Mouse (Mus musculus): ENCODE measurements around the gene D630045J12Rik. TPM values are rescaled to one million over a fixed set of nuclear protein-coding genes. Genes with fewer than 3 reads are reported as not detected.

Gene D630045J12Rik
- polyA plus RNA-seq, 1 experiment: 0.55 TPM

DNA sequence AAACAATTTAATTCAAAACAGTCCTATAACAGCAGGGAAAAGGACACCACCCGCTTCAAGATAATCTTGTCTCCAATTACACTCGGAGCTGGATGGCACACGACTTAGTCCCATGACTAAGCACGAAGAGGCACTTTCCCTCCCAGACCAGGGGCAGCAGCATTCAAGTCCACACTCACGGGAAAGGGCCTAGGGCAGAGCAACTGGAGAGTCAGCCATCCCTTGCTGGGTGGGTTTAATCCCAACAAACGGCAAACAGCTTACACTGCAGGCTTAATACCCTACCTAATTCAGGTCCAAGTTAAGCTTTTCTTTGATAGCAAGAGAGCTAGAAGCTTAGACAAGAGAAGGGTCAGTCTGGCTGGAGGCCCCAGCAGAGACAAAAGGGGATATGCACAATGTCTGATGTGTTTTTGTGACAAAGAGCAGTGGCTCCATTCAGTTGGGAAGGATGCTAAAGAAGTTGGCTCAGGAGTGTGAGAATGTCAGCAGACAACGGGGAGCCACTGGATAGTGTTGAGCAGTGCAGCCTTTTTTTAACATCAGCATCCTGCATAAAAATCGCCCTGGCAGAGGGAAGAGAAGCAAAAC lies 46.8 kb downstream of the D630045J12Rik start:
- Histone ChIP-seq H3K4me3 (replicated peaks; ENCODE audit: control insufficient read depth, low read depth, low read length) (no peak overlapping the region), H3K27ac (ENCODE audit: control insufficient read depth, insufficient read depth, low read depth, low read length, poor library complexity) (no peak overlapping the region), H3K4me1 (ENCODE audit: control insufficient read depth, insufficient read depth, low read length) (no peaks in the 10 kb centered on the region)
- no peak for TF ChIP-seq CTCF (IDR thresholded peaks at IDR 0.05; ENCODE audit: control insufficient read depth, insufficient read depth, low read length)
- no peak for TF ChIP-seq POLR2A (IDR thresholded peaks at IDR 0.05; ENCODE audit: borderline replicate concordance, control insufficient read depth, low read depth, low read length)
- 74% methylated on average over 8 of the region's 8 CpGs for WGBS

DNA sequence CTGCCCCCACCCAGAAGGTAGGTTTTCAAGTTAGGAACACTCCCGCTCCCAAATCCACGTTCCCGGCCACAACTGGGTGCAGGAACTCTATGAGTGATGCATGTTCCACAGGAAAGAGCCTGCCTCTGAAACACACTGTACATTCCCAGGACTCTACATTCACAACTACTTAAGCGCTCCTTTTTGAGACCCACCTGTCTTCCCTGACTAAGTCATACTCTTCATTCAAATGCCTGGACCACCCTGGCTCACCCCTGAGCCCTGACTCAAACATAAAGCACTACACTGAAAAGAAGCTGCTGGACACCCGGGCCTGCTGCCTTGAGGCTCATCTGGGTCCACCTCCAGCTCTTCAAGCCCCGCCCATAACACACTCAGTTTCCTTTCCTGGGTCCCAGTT lies 48.4 kb downstream of the D630045J12Rik start:
- no peaks in the 10 kb centered on the region for H3K4me1 ChIP-seq (ENCODE audit: control insufficient read depth, insufficient read depth, low read length)
- no peak overlapping the region for H3K27ac ChIP-seq (ENCODE audit: control insufficient read depth, insufficient read depth, low read depth, low read length, poor library complexity)
- H3K4me3 ChIP-seq (replicated peaks; ENCODE audit: control insufficient read depth, low read depth, low read length): no peak overlapping the region
- TF ChIP-seq POLR2A (IDR thresholded peaks at IDR 0.05; ENCODE audit: borderline replicate concordance, control insufficient read depth, low read depth, low read length): no peak
- TF ChIP-seq CTCF (IDR thresholded peaks at IDR 0.05; ENCODE audit: control insufficient read depth, insufficient read depth, low read length): no peak
- 78% methylated on average over 6 of the region's 6 CpGs for WGBS

DNA sequence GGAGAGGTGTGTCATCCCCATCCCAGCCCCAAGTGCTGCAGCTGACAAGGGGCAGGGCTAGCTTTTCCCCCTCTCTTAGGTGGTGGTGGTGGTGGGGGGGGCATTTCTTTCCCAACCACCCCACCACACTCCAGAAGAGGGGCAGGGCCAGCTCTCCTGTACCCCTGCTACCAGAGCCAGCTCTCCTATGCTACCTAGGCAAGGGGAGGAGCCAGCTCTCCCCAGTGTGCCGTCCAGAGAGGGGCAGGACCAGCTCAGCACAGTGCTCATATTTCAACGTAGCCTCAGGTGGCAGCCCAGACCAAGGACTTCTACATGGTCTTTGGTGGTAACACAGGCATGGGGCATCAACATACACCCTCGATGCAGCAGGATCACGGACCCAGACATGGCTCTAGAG lies 50.0 kb downstream of the D630045J12Rik start:
- no peak overlapping the region for H3K27ac ChIP-seq (ENCODE audit: control insufficient read depth, insufficient read depth, low read depth, low read length, poor library complexity)
- no peak overlapping the region for H3K4me3 ChIP-seq (replicated peaks; ENCODE audit: control insufficient read depth, low read depth, low read length)
- no peak for TF ChIP-seq CTCF (IDR thresholded peaks at IDR 0.05; ENCODE audit: control insufficient read depth, insufficient read depth, low read length)
- TF ChIP-seq POLR2A (IDR thresholded peaks at IDR 0.05; ENCODE audit: borderline replicate concordance, control insufficient read depth, low read depth, low read length): 0 out of 2 replicates have a peak, but pooled peaks have one; percentile 23
- 68% methylated on average over 4 of the region's 4 CpGs for WGBS
- no peaks in the 10 kb centered on the region for H3K4me1 ChIP-seq (ENCODE audit: control insufficient read depth, insufficient read depth, low read length)

DNA sequence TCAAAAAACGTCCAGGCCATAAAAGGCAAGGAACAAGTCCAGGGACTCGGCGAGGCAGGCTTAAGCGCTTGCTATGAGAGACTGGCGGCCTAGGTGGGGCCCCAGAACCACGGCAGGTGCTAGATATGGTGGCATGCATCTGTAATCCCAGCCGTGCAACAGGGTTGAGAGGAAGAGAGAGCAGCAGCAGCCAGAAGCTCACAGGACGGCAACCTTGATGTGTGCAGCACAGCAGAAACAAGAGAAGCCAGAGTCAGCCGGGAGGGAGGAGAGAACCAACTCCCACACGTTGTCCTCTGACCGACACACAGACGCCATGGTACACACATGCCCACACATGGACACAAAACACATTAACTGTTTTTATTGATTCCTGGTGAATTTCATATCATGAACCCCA lies 51.0 kb downstream of the D630045J12Rik start:
- no peak overlapping the region for H3K27ac ChIP-seq (ENCODE audit: control insufficient read depth, insufficient read depth, low read depth, low read length, poor library complexity)
- TF ChIP-seq POLR2A (IDR thresholded peaks at IDR 0.05; ENCODE audit: borderline replicate concordance, control insufficient read depth, low read depth, low read length) (no peak), CTCF (IDR thresholded peaks at IDR 0.05; ENCODE audit: control insufficient read depth, insufficient read depth, low read length) (no peak)
- no peak overlapping the region for H3K4me3 ChIP-seq (replicated peaks; ENCODE audit: control insufficient read depth, low read depth, low read length)
- H3K4me1 ChIP-seq (ENCODE audit: control insufficient read depth, insufficient read depth, low read length): no peaks in the 10 kb centered on the region
- WGBS: 83% methylated on average over 12 of the region's 12 CpGs

DNA sequence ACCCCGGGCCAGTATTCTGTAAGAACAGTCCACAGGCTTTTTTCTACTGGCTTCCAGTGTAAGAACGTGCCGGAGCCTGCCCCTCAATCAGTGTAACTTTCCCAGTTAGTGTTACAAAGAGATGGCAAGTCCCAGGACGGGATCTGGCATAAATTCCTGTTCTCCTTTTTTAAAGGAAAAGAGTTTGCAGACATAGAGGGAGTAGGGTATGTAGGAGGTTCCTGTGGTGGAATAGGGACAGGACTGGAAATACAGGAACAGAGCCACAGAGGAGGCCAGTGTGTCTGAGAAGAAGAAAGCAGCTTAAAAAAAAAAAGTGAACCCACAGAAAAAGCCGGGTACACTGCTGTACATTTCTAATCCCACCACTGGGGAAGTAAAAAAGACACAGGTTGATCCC lies 52.3 kb downstream of the D630045J12Rik start:
- Histone ChIP-seq H3K4me3 (replicated peaks; ENCODE audit: control insufficient read depth, low read depth, low read length) (no peak overlapping the region), H3K4me1 (ENCODE audit: control insufficient read depth, insufficient read depth, low read length) (no peaks in the 10 kb centered on the region), H3K27ac (ENCODE audit: control insufficient read depth, insufficient read depth, low read depth, low read length, poor library complexity) (no peak overlapping the region)
- TF ChIP-seq CTCF (IDR thresholded peaks at IDR 0.05; ENCODE audit: control insufficient read depth, insufficient read depth, low read length) (no peak), POLR2A (IDR thresholded peaks at IDR 0.05; ENCODE audit: borderline replicate concordance, control insufficient read depth, low read depth, low read length) (no peak)
- WGBS: 67% methylated on average over 5 of the region's 5 CpGs

DNA sequence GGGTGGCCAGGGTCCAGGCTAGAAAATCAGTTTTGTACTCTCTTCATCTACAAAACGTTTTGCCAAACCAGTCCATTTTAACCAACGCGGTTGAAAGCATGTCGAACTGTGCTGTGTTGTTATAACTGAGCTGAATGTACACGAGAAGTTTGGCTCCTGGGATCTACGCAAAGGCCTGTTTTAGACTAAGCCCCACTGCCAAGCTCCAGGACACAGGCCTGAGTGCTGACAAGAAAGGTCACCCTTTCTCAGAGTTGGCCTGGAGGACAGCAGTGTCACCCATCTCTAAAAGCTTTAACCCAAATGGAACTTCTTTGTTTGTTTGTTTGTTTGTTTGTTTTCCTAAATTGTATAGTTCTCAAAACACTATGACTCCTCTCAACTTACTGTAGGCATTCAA lies 54.2 kb downstream of the D630045J12Rik start:
- H3K4me1 ChIP-seq (ENCODE audit: control insufficient read depth, insufficient read depth, low read length): no peaks in the 10 kb centered on the region
- no peak for TF ChIP-seq POLR2A (IDR thresholded peaks at IDR 0.05; ENCODE audit: borderline replicate concordance, control insufficient read depth, low read depth, low read length)
- TF ChIP-seq CTCF (IDR thresholded peaks at IDR 0.05; ENCODE audit: control insufficient read depth, insufficient read depth, low read length): no peak
- no peak overlapping the region for H3K4me3 ChIP-seq (replicated peaks; ENCODE audit: control insufficient read depth, low read depth, low read length)
- 88% methylated on average over 6 of the region's 6 CpGs for WGBS
- no peak overlapping the region for H3K27ac ChIP-seq (ENCODE audit: control insufficient read depth, insufficient read depth, low read depth, low read length, poor library complexity)

DNA sequence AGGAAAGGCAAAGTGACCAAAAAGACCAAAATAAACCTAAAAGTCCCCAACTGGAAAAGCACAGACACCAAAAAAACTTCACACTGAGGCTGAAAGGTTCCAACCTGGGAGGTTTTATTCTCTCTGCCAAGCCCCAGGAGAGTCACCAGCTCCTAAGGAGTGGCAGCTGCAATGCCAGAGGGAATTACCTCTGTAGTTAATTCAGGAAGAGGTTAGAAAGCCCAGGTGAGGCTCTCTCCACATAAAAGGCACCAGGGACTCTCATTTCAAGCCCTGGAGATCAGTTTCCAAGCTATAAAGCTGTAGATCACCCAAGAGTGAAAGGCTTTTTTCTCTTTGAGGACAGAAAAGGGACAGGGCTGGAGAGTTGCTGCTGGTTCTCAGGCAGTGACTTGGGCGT lies 55.1 kb downstream of the D630045J12Rik start:
- TF ChIP-seq POLR2A (IDR thresholded peaks at IDR 0.05; ENCODE audit: borderline replicate concordance, control insufficient read depth, low read depth, low read length): no peak
- 89% methylated on average over 1 of the region's 1 CpGs for WGBS
- H3K27ac ChIP-seq (ENCODE audit: control insufficient read depth, insufficient read depth, low read depth, low read length, poor library complexity): no peak overlapping the region
- no peak overlapping the region for H3K4me3 ChIP-seq (replicated peaks; ENCODE audit: control insufficient read depth, low read depth, low read length)
- no peaks in the 10 kb centered on the region for H3K4me1 ChIP-seq (ENCODE audit: control insufficient read depth, insufficient read depth, low read length)

DNA sequence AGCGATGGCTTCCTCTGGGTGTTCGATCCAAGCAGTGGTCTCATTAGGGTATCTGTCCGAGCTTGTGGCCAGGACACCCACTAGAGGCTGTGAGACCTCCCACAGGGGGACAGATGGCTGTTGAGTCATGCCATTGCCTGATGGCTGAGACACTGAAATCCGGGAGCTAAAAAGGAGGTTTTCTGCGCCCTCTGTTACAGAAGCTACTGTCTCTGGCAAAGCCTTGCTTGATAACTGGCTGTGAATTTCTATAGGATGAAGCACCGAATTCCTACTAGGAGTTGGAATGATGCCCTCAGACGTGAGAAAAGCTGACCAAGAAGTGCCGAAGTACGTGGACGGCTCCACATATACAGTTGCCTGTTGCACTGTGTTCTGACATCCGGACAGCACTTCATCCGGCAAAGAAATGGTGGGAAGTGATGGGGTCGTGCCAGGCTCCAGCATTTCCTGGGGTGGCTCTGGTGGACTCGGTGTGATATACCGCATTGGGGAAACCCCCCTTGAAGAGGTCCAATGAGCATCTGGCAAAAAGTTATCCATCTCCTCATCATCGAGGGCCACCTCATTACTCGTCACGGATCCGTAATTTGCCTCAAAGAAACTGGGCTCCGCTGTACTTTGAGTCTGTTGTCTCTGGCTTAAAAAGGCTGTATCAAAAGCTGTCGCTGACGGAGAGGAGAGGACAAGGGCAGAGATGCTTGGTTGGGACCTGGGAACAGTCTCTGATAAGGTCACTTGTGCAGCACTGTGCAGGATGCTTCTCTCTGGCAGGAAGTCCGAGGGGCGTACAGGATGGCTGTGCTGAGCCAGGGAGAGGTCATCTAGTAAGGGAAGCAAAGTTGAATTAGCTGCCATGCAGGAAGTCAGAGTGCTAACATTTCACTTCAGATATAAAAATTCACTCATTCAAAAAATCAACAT lies 57.3 kb downstream of the D630045J12Rik start:
- Histone ChIP-seq H3K27ac (ENCODE audit: control insufficient read depth, insufficient read depth, low read depth, low read length, poor library complexity) (no peak overlapping the region), H3K4me1 (ENCODE audit: control insufficient read depth, insufficient read depth, low read length) (no peaks in the 10 kb centered on the region), H3K4me3 (replicated peaks; ENCODE audit: control insufficient read depth, low read depth, low read length) (no peak overlapping the region)
- 88% methylated on average over 24 of the region's 24 CpGs for WGBS
- no peak for TF ChIP-seq CTCF (IDR thresholded peaks at IDR 0.05; ENCODE audit: control insufficient read depth, insufficient read depth, low read length)
- no peak for TF ChIP-seq POLR2A (IDR thresholded peaks at IDR 0.05; ENCODE audit: borderline replicate concordance, control insufficient read depth, low read depth, low read length)
